Mouse (Mus musculus): ENCODE results near the gene Slc2a1.

- TF ChIP-seq POLR2A (IDR thresholded peaks at IDR 0.05; ENCODE audit: low read depth, low read length) (no peak), CTCF (IDR thresholded peaks at IDR 0.05; ENCODE audit: extremely low read depth, insufficient read depth, insufficient read length, insufficient replicate concordance) (no peak)
These were observed 25.3 kb downstream of the Slc2a1 start for GRCm38 (mm10) chr4:119133860-119134259.

Data from spleen, adult 2 months (tissue).